Mouse (Mus musculus) stomach, postnatal 0 days (tissue): ENCODE measurements around the gene Gm2007. TPM values are rescaled to one million over a fixed set of nuclear protein-coding genes. Genes with fewer than 3 reads are reported as not detected.
"Not testable (repeated sequence)": the region's sequence is repeated elsewhere in the genome, so short reads cannot be mapped to it uniquely, and the experiment has no call there.

ENCODE experiments used
- ATAC-seq: fragments of 200-750 bp; cut with Nextera tagmentation; 2 replicates; pipeline ENCODE4 v1.8.0; 2017; ENCODE audit not compliant: low FRiP score, low TSS enrichment
- DNase-seq: peaks from one replicate; pipeline ENCODE4 v3.0.0-alpha.2; 2016; ENCODE audit warnings: low spot score
- H3K27ac ChIP-seq: fragments of 300-500 bp; sonication (generic); replicated peaks from 2 replicates; pipeline ENCODE4 v1.5.1; 2014; ENCODE audit warnings: mild to moderate bottlenecking, control low read depth
- H3K27me3 ChIP-seq: fragments of 300-500 bp; sonication (generic); 2 replicates; pipeline ENCODE4 v1.6.1; 2014; ENCODE audit warnings: low read length; ENCODE audit not compliant: control insufficient read depth, insufficient read depth
- H3K36me3 ChIP-seq: fragments of 300-500 bp; sonication (generic); 2 replicates; pipeline ENCODE4 v1.6.1; 2014; ENCODE audit warnings: low read length, mixed read lengths; ENCODE audit not compliant: control insufficient read depth, insufficient read depth
- H3K4me1 ChIP-seq: fragments of 300-500 bp; sonication (generic); replicated peaks from 2 replicates; pipeline ENCODE4 v1.6.1; 2014; ENCODE audit warnings: antibody characterized with exemption; ENCODE audit not compliant: control insufficient read depth, insufficient read depth
- H3K4me2 ChIP-seq: fragments of 300-500 bp; sonication (generic); replicated peaks from 2 replicates; pipeline ENCODE4 v1.6.1; 2014; ENCODE audit warnings: low read depth, mild to moderate bottlenecking, control low read depth, moderate library complexity
- H3K4me3 ChIP-seq: fragments of 300-500 bp; sonication (generic); 2 replicates; pipeline ENCODE4 v1.5.1; 2014; ENCODE audit warnings: low read depth, low read length, control low read depth
- H3K9ac ChIP-seq: fragments of 300-500 bp; sonication (generic); 2 replicates; pipeline ENCODE4 v1.6.1; 2014; ENCODE audit warnings: mild to moderate bottlenecking, low read length, control low read depth, mixed read lengths
- H3K9me3 ChIP-seq: fragments of 300-500 bp; sonication (generic); 2 replicates; pipeline ENCODE4 v1.6.1; 2016; ENCODE audit warnings: low read length; ENCODE audit not compliant: control insufficient read depth
- WGBS: fragments of 180-500 bp; shearing (Covaris S2); extraction: QIAGEN DNeasy Blood & Tissue Kit; methylation state at CpG from one replicate; pipeline ENCODE4 v1.1.7; 2014; 5-methylcytosine and 5-hydroxymethylcytosine counted together
- polyA plus RNA-seq: library from polyadenylated mRNA; unstranded; fragments of >200 nt; fragmentation: Nextera tagmentation; extraction: Ambion mirVana; gene quantifications from 2 replicates; pipeline ENCODE4 v1.2.1, GENCODE M21; 2015

The Gm2007 gene
- polyA plus RNA-seq = not detected in 2 replicates

DNA sequence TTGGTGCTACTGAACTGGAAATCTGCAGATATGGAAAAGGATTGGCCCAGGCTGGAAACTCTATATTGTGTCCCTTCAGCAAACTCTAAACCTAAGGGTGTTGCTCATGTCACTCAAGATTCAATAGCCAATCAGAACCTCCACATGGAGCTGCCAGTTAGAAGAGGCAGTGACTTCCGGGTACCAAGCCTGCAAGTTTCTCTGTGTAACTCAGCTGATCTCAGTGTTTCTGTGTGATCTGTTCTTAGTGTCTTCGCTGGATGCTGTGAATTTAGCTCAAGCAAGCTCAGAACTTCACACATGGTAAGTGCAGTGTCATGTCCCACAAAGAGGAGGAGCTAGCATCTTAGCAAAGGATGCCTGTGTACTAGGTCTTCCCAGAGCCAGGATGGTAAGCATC is at the start of gene Gm2007:
Gm2007 (plus strand) TSS at position 301 of the 400 bp plus-strand sequence.
- H3K27ac ChIP-seq, H3K9me3 ChIP-seq, H3K36me3 ChIP-seq, H3K4me2 ChIP-seq, H3K4me1 ChIP-seq, H3K27me3 ChIP-seq, ATAC-seq, H3K9ac ChIP-seq, H3K4me3 ChIP-seq, DNase-seq: not testable (repeated sequence)
- WGBS = no CpG with 5 or more reads among the region's 2 CpGs

DNA sequence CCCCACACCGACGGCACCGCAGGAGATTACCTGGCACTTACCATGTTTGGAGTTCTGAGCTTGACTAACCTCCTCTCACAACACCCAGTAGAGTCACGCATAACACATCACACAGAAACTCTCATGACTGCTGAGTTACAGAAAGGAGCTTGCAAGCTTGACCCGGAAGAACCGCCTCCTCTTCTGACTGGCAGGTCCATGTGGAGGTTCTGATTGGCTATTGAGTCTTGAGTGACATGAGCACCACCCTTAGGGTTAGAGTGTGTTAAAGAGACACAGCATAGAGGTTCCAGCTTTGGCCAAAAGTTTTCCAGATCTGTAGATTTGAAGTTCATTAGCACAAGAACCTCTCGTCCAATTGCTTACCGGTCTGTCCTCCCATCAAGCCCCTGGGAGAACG is 37.8 kb upstream of the Gm2007 start, which contains the start of gene Zfp969:
Zfp969 (minus strand) TSS at position 101 of the 400 bp plus-strand sequence.
- no CpG with 5 or more reads among the region's 9 CpGs for WGBS
- not testable (repeated sequence) for H3K27ac ChIP-seq, H3K4me2 ChIP-seq, H3K9me3 ChIP-seq, H3K4me1 ChIP-seq, H3K9ac ChIP-seq, H3K27me3 ChIP-seq, DNase-seq, H3K4me3 ChIP-seq, H3K36me3 ChIP-seq, ATAC-seq

DNA sequence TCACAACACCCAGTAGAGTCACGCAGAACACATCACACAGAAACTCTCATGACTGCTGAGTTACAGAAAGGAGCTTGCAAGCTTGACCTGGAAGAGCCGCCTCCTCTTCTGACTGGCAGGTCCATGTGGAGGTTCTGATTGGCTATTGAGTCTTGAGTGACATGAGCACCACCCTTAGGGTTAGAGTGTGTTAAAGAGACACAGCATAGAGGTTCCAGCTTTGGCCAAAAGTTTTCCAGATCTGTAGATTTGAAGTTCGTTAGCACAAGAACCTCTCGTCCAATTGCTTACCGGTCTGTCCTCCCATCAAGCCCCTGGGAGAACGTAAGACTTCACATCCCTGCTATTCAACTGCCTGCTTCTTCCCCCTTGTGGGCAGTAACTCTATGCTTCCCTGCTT is 59.7 kb downstream of the Gm2007 start, which contains the start of gene Gm14288:
Gm14288 (minus strand) TSS at position 101 of the 400 bp plus-strand sequence.
- H3K27me3 ChIP-seq, H3K36me3 ChIP-seq, H3K27ac ChIP-seq, H3K4me3 ChIP-seq, ATAC-seq, H3K4me2 ChIP-seq, DNase-seq, H3K9me3 ChIP-seq, H3K4me1 ChIP-seq, H3K9ac ChIP-seq: not testable (repeated sequence)
- WGBS = no CpG with 5 or more reads among the region's 6 CpGs

Other genes starting within 250 kb of the Gm2007 start
- not detected in 2 replicates for gene Gm11007, start 97.6 kb upstream of the Gm2007 start, polyA plus RNA-seq
- gene Zfp969, start 37.9 kb upstream of the Gm2007 start, polyA plus RNA-seq = 34.7 and 38.6 TPM in 2 replicates
- 1.6 and 2.0 TPM in 2 replicates for gene Gm14288, start 59.6 kb downstream of the Gm2007 start, polyA plus RNA-seq
- gene Gm6710, start 127.7 kb downstream of the Gm2007 start, polyA plus RNA-seq = 14.6 and 16.2 TPM in 2 replicates
- gene Zfp966, start 189.6 kb downstream of the Gm2007 start, polyA plus RNA-seq = 0.68 and 1.0 TPM in 2 replicates
- gene Gm2026, start 223.8 kb downstream of the Gm2007 start, polyA plus RNA-seq = 9.8 TPM in 2 replicates